Mouse (Mus musculus): ENCODE results near the gene Fam131c. TPM values are rescaled to one million over a fixed set of nuclear protein-coding genes. Genes with fewer than 3 reads are reported as not detected.

Gene Fam131c
- polyA plus RNA-seq, 1 experiment from 2014 or later: 0.58 TPM

GRCm38 (mm10) chr4:141430997-141431396 is 63.0 kb downstream of the Fam131c start:
- ATAC-seq (replicated peaks; ENCODE audit: extremely low read depth, insufficient read depth, low FRiP score): no peak

GRCm38 (mm10) chr4:141432666-141433065 is 64.6 kb downstream of the Fam131c start:
- WGBS: 58% methylated on average over 14 of the region's 14 CpGs
- Histone ChIP-seq H3K4me2 (ENCODE audit: low read depth, low read length) (no peak overlapping the region), H3K27ac (ENCODE audit: low read length) (no peak overlapping the region), H3K4me3 (ENCODE audit: low read length) (no peak overlapping the region), H3K36me3 (ENCODE audit: control insufficient read depth, insufficient read depth) (no peaks in the 10 kb centered on the region), H3K9me3 (replicated peaks; ENCODE audit: control insufficient read depth, low read length) (no peaks in the 10 kb centered on the region), H3K4me1 (ENCODE audit: control insufficient read depth, insufficient read depth, low read length) (no peaks in the 10 kb centered on the region; the same call in 1 of the 2 replicates), H3K27me3 (ENCODE audit: control insufficient read depth, insufficient read depth, low read length) (no peaks in the 10 kb centered on the region), H3K9ac (ENCODE audit: low read length) (no peak overlapping the region)
- ATAC-seq (replicated peaks; ENCODE audit: extremely low read depth, insufficient read depth, low FRiP score): no peak

More at GRCm38 (mm10) chr4:141430997-141431396, 63.0 kb downstream of the Fam131c start:
- Histone ChIP-seq H3K4me3 (ENCODE audit: low read length) (no peak overlapping the region), H3K27ac (ENCODE audit: low read length) (no peak overlapping the region), H3K9ac (ENCODE audit: low read length) (no peak overlapping the region), H3K36me3 (ENCODE audit: control insufficient read depth, insufficient read depth) (no peaks in the 10 kb centered on the region), H3K9me3 (replicated peaks; ENCODE audit: control insufficient read depth, low read length) (no peaks in the 10 kb centered on the region), H3K4me2 (ENCODE audit: low read depth, low read length) (no peak overlapping the region), H3K4me1 (ENCODE audit: control insufficient read depth, insufficient read depth, low read length) (peaks cover 13% of the 10 kb centered on the region), H3K27me3 (ENCODE audit: control insufficient read depth, insufficient read depth, low read length) (no peaks in the 10 kb centered on the region)
- WGBS: 43% methylated on average over 9 of the region's 9 CpGs

- Histone ChIP-seq H3K9me3 (replicated peaks; ENCODE audit: control insufficient read depth, low read length) (no peaks in the 10 kb centered on the region), H3K4me3 (ENCODE audit: low read length) (no peak overlapping the region), H3K36me3 (ENCODE audit: control insufficient read depth, insufficient read depth) (no peaks in the 10 kb centered on the region), H3K9ac (ENCODE audit: low read length) (no peak overlapping the region), H3K4me1 (ENCODE audit: control insufficient read depth, insufficient read depth, low read length) (no peaks in the 10 kb centered on the region), H3K4me2 (ENCODE audit: low read depth, low read length) (no peak overlapping the region), H3K27me3 (ENCODE audit: control insufficient read depth, insufficient read depth, low read length) (no peaks in the 10 kb centered on the region), H3K27ac (ENCODE audit: low read length) (no peak overlapping the region)
- no peak for ATAC-seq (replicated peaks; ENCODE audit: extremely low read depth, insufficient read depth, low FRiP score)
- 76% methylated on average over 18 of the region's 18 CpGs for WGBS
Observed at GRCm38 (mm10) chr4:141433191-141433590, 65.2 kb downstream of the Fam131c start.

Small RNAs within 50 kb of the gene (microRNA-seq; reads per million reads assigned to microRNA genes)
- gene Gm25690: not detected

Other genes with a start within 250 kb of the Fam131c start
- 29.5 and 33.9 TPM in 2 replicates for gene Szrd1, start 228.4 kb upstream of the Fam131c start, polyA plus RNA-seq (2015; fragmentation: Nextera tagmentation; extraction: Ambion mirVana)
- gene Fbxo42, start 220.3 kb upstream of the Fam131c start, polyA plus RNA-seq (2015; fragmentation: Nextera tagmentation; extraction: Ambion mirVana): 12.8 and 14.5 TPM in 2 replicates
- 2.4 and 3.6 TPM in 2 replicates for gene Rsg1, start 154.3 kb upstream of the Fam131c start, polyA plus RNA-seq (2015; fragmentation: Nextera tagmentation; extraction: Ambion mirVana)
- gene Arhgef19, start 128.7 kb upstream of the Fam131c start, polyA plus RNA-seq (2015; fragmentation: Nextera tagmentation; extraction: Ambion mirVana): 2.3 and 4.0 TPM in 2 replicates
- gene Epha2, start 67.0 kb upstream of the Fam131c start, polyA plus RNA-seq (2015; fragmentation: Nextera tagmentation; extraction: Ambion mirVana): 3.1 and 3.9 TPM in 2 replicates
- gene Clcnka, start 30.5 kb downstream of the Fam131c start, polyA plus RNA-seq (2015; fragmentation: Nextera tagmentation; extraction: Ambion mirVana): 0.11 TPM in 1 of 2 replicates, not detected in the other
- 0.34 and 0.49 TPM in 2 replicates for gene Clcnkb, start 47.8 kb downstream of the Fam131c start, polyA plus RNA-seq (2015; fragmentation: Nextera tagmentation; extraction: Ambion mirVana)
- gene Hspb7, start 52.6 kb downstream of the Fam131c start, polyA plus RNA-seq (2015; fragmentation: Nextera tagmentation; extraction: Ambion mirVana): 224 and 293 TPM in 2 replicates
- not detected in 2 replicates for gene Srarp, start 67.9 kb downstream of the Fam131c start, polyA plus RNA-seq (2015; fragmentation: Nextera tagmentation; extraction: Ambion mirVana)
- gene Zbtb17, start 76.4 kb downstream of the Fam131c start, polyA plus RNA-seq (2015; fragmentation: Nextera tagmentation; extraction: Ambion mirVana): 22.2 and 26.1 TPM in 2 replicates
- gene Spen, start 170.4 kb downstream of the Fam131c start, polyA plus RNA-seq (2015; fragmentation: Nextera tagmentation; extraction: Ambion mirVana): 5.2 and 7.1 TPM in 2 replicates
- 46.9 and 49.7 TPM in 2 replicates for gene Fblim1, start 237.9 kb downstream of the Fam131c start, polyA plus RNA-seq (2015; fragmentation: Nextera tagmentation; extraction: Ambion mirVana)